Comparison of ENCODE assay signal across 13 mouse cellular contexts in genomic region chr5:116538491-116538890, GRCm38 (mm10). TPM values are rescaled to one million over a fixed set of nuclear protein-coding genes. Genes with fewer than 3 reads are reported as not detected.
A peak's percentile ranks its signal among the peaks of the same experiment; 100 is the strongest.
DNase-seq lines count a peak whose midpoint lies in the region; ATAC-seq and TF ChIP-seq lines count a peak whose summit lies in the region.
"Had no signal": no experiment of that assay in that cellular context is flagged by ENCODE, and none has a peak within 500 bp of the region (broad histone marks: within the 10 kb centered on the region; RNA-seq: fewer than 3 reads in every experiment).

No protein-coding gene starts in this region.

- no peak overlapping the region for H3K27ac ChIP-seq in kidney, adult 2 months (ENCODE audit: insufficient read depth, low read depth, low read length)
- no peak overlapping the region for H3K27ac ChIP-seq in kidney, embryonic 14.5 days (ENCODE audit: low read depth, low read length)
- H3K27ac ChIP-seq in midbrain, postnatal 0 days (ENCODE audit: low read depth, low read length), result no peak overlapping the region
- no peak overlapping the region; the same call in 1 of the 2 replicates for H3K27ac ChIP-seq in midbrain, embryonic 16.5 days (ENCODE audit: low read length)
- H3K27ac ChIP-seq in heart, embryonic 11.5 days (ENCODE audit: low read depth, low read length), result no peak overlapping the region
- H3K27ac ChIP-seq in forebrain, embryonic 10.5 days, result no peak overlapping the region
- H3K27ac ChIP-seq: embryonic facial prominence, embryonic 13.5 days had no signal

- WGBS in kidney, adult 2 months, result 61% methylated on average over 3 of the region's 3 CpGs
- WGBS in kidney, embryonic 14.5 days, result 59% methylated on average over 3 of the region's 3 CpGs
- 63% methylated on average over 3 of the region's 3 CpGs for WGBS in midbrain, postnatal 0 days
- WGBS in midbrain, embryonic 16.5 days, result 62% methylated on average over 3 of the region's 3 CpGs
- WGBS in heart, embryonic 11.5 days (ENCODE audit: insufficient replicate concordance), result 58% methylated on average over 3 of the region's 3 CpGs
- 65% methylated on average over 3 of the region's 3 CpGs for WGBS in forebrain, embryonic 10.5 days

- H3K27me3 ChIP-seq in kidney, adult 2 months (replicated peaks; ENCODE audit: control insufficient read depth, insufficient read depth, low read length), result no peaks in the 10 kb centered on the region
- no peaks in the 10 kb centered on the region for H3K27me3 ChIP-seq in kidney, embryonic 14.5 days (ENCODE audit: control insufficient read depth, insufficient read depth, low read length)
- no peaks in the 10 kb centered on the region for H3K27me3 ChIP-seq in midbrain, postnatal 0 days (ENCODE audit: insufficient read depth, low read length)
- no peaks in the 10 kb centered on the region for H3K27me3 ChIP-seq in midbrain, embryonic 16.5 days (ENCODE audit: control insufficient read depth, insufficient read depth, low read depth, low read length)
- no peaks in the 10 kb centered on the region for H3K27me3 ChIP-seq in heart, embryonic 11.5 days (ENCODE audit: control insufficient read depth, insufficient read depth, low read length)
- H3K27me3 ChIP-seq in forebrain, embryonic 10.5 days (ENCODE audit: poor library complexity, severe bottlenecking), result no peaks in the 10 kb centered on the region
- H3K27me3 ChIP-seq: embryonic facial prominence, embryonic 13.5 days; Patski had no signal

- 0 out of 2 replicates have a peak, but pooled peaks have one; percentile 13 for TF ChIP-seq CTCF in kidney, adult 2 months (conservative IDR thresholded peaks at IDR 0.05; ENCODE audit: insufficient read depth, insufficient read length, low read depth, low read length)
- TF ChIP-seq CTCF in midbrain, postnatal 0 days (IDR thresholded peaks at IDR 0.05), result peak; percentile 62

- H3K4me3 ChIP-seq in kidney, adult 2 months (ENCODE audit: insufficient read depth, low read depth, low read length), result no peak overlapping the region
- no peak overlapping the region for H3K4me3 ChIP-seq in kidney, embryonic 14.5 days (ENCODE audit: low read length)
- no peak overlapping the region for H3K4me3 ChIP-seq in midbrain, postnatal 0 days (ENCODE audit: low read depth, low read length)
- H3K4me3 ChIP-seq in midbrain, embryonic 16.5 days (ENCODE audit: low read depth, low read length), result no peak overlapping the region
- H3K4me3 ChIP-seq in heart, embryonic 11.5 days (ENCODE audit: low read depth, low read length), result no peak overlapping the region
- no peak overlapping the region for H3K4me3 ChIP-seq in forebrain, embryonic 10.5 days
- H3K4me3 ChIP-seq: embryonic facial prominence, embryonic 13.5 days had no signal

- no peak for ATAC-seq in kidney, embryonic 14.5 days (ENCODE audit: low FRiP score, low TSS enrichment)
- ATAC-seq in midbrain, postnatal 0 days (ENCODE audit: low FRiP score), result no peak
- no peak for ATAC-seq in midbrain, embryonic 16.5 days
- no peak for ATAC-seq in heart, embryonic 11.5 days (replicated peaks; ENCODE audit: insufficient number of reproducible peaks, low FRiP score, low TSS enrichment)
- ATAC-seq: Patski had no signal

- H3K36me3 ChIP-seq in kidney, adult 2 months (ENCODE audit: control insufficient read depth, insufficient read depth, low read length), result no peaks in the 10 kb centered on the region
- H3K36me3 ChIP-seq in kidney, embryonic 14.5 days (ENCODE audit: control insufficient read depth, insufficient read depth, low read length), result no peaks in the 10 kb centered on the region
- no peaks in the 10 kb centered on the region for H3K36me3 ChIP-seq in midbrain, postnatal 0 days (ENCODE audit: insufficient read depth, low read length)
- H3K36me3 ChIP-seq in midbrain, embryonic 16.5 days (ENCODE audit: control insufficient read depth, insufficient read depth, low read length), result no peaks in the 10 kb centered on the region
- no peaks in the 10 kb centered on the region for H3K36me3 ChIP-seq in heart, embryonic 11.5 days (ENCODE audit: control insufficient read depth, insufficient read depth, low read length)
- H3K36me3 ChIP-seq in forebrain, embryonic 10.5 days (replicated peaks), result peaks cover 3% of the 10 kb centered on the region; the same call in 1 of the 2 replicates
- H3K36me3 ChIP-seq: embryonic facial prominence, embryonic 13.5 days had no signal

- no peaks in the 10 kb centered on the region for H3K4me1 ChIP-seq in kidney, adult 2 months (ENCODE audit: control insufficient read depth, insufficient read depth, low read length)
- H3K4me1 ChIP-seq in kidney, embryonic 14.5 days (ENCODE audit: control insufficient read depth, insufficient read depth, low read length), result no peaks in the 10 kb centered on the region
- H3K4me1 ChIP-seq in midbrain, postnatal 0 days (ENCODE audit: insufficient read depth, low read length), result 0 out of 2 replicates have a peak, but pooled peaks cover 7% of the 10 kb centered on the region
- H3K4me1 ChIP-seq in midbrain, embryonic 16.5 days (ENCODE audit: control insufficient read depth, insufficient read depth, low read length), result peaks cover 18% of the 10 kb centered on the region
- H3K4me1 ChIP-seq in heart, embryonic 11.5 days (ENCODE audit: control insufficient read depth, insufficient read depth, low read length), result peaks cover 9% of the 10 kb centered on the region
- H3K4me1 ChIP-seq in forebrain, embryonic 10.5 days, result peaks cover 10% of the 10 kb centered on the region; the same call in 1 of the 2 replicates
- H3K4me1 ChIP-seq: embryonic facial prominence, embryonic 13.5 days had no signal

- H3K9me3 ChIP-seq in kidney, embryonic 14.5 days (ENCODE audit: control insufficient read depth, low read length), result 0 out of 2 replicates have a peak, but pooled peaks cover 3% of the 10 kb centered on the region
- no peaks in the 10 kb centered on the region for H3K9me3 ChIP-seq in midbrain, postnatal 0 days (ENCODE audit: low read length)
- H3K9me3 ChIP-seq in midbrain, embryonic 16.5 days (replicated peaks; ENCODE audit: control insufficient read depth, low read length, poor library complexity, severe bottlenecking), result no peaks in the 10 kb centered on the region
- H3K9me3 ChIP-seq in heart, embryonic 11.5 days (replicated peaks; ENCODE audit: control insufficient read depth, low read length), result no peaks in the 10 kb centered on the region
- H3K9me3 ChIP-seq in forebrain, embryonic 10.5 days, result peaks cover 8% of the 10 kb centered on the region; the same call in 1 of the 2 replicates
- H3K9me3 ChIP-seq: embryonic facial prominence, embryonic 13.5 days had no signal

- H3K9ac ChIP-seq in kidney, embryonic 14.5 days (ENCODE audit: low read depth, low read length), result no peak overlapping the region
- H3K9ac ChIP-seq in midbrain, postnatal 0 days (replicated peaks; ENCODE audit: low read length, poor library complexity, severe bottlenecking), result no peak overlapping the region
- no peak overlapping the region for H3K9ac ChIP-seq in midbrain, embryonic 16.5 days (ENCODE audit: low read depth, low read length)
- H3K9ac ChIP-seq in heart, embryonic 11.5 days (ENCODE audit: low read depth, low read length), result no peak overlapping the region
- H3K9ac ChIP-seq: embryonic facial prominence, embryonic 13.5 days had no signal

- no peak overlapping the region for H3K4me2 ChIP-seq in kidney, embryonic 14.5 days (replicated peaks; ENCODE audit: low read depth, low read length)
- H3K4me2 ChIP-seq in midbrain, postnatal 0 days (ENCODE audit: low read depth, low read length, poor library complexity, severe bottlenecking), result no peak overlapping the region
- H3K4me2 ChIP-seq in midbrain, embryonic 16.5 days (ENCODE audit: low read length), result no peak overlapping the region
- H3K4me2 ChIP-seq in heart, embryonic 11.5 days, result no peak overlapping the region
- H3K4me2 ChIP-seq: embryonic facial prominence, embryonic 13.5 days had no signal

- DNase-seq in adrenal gland, postnatal 14 days, result peak; percentile 19
- no peak for DNase-seq in adrenal gland, adult 18-20 months (ENCODE audit: low spot score in 2 of 2)
- DNase-seq in kidney, adult 2 months, result no peak
- no peak for DNase-seq in midbrain, postnatal 0 days (ENCODE audit: low spot score)
- no peak for DNase-seq in forebrain, embryonic 10.5 days (ENCODE audit: extremely low spot score, low spot score)
- DNase-seq: layer of hippocampus, adult 9-11 months; lung, adult 18-20 months had no signal

- no peak for TF ChIP-seq POLR2A in kidney, adult 2 months (IDR thresholded peaks at IDR 0.05; ENCODE audit: low read depth, low read length)

RNA-seq across cellular contexts. Expression of gene Srrm4, which starts 53.1 kb away (rescaled TPM):
- 1.9 and 2.0 TPM in 2 replicates for total RNA-seq in adrenal gland, postnatal 14 days (2021)
- total RNA-seq in adrenal gland, adult 18-20 months (2021), result 1 to 10 TPM in 1 of 2 experiments, under 1 TPM in 1; 0.89 to 1.3 TPM
- polyA plus RNA-seq in kidney, adult 2 months (2012; rRNA removed), result 0.25 and 0.39 TPM in 2 replicates
- 0.10 and 0.32 TPM in 2 replicates for polyA plus RNA-seq in kidney, embryonic 14.5 days (2014; fragmentation: Nextera tagmentation; extraction: Ambion mirVana)
- total RNA-seq in midbrain, postnatal 0 days (2014; rRNA removed), result 8.0 and 10.7 TPM in 2 replicates
- 11.2 and 15.4 TPM in 2 replicates for polyA plus RNA-seq in midbrain, postnatal 0 days (2015; fragmentation: Nextera tagmentation; extraction: Ambion mirVana)
- polyA plus RNA-seq in midbrain, embryonic 16.5 days (2015; fragmentation: Nextera tagmentation; extraction: Ambion mirVana), result 16.6 and 19.8 TPM in 2 replicates
- 0.86 and 1.5 TPM in 2 replicates for polyA plus RNA-seq in heart, embryonic 11.5 days (2014; fragmentation: Nextera tagmentation; extraction: Ambion mirVana)
- polyA plus RNA-seq in forebrain, embryonic 10.5 days (2016; fragmentation: Nextera tagmentation; extraction: Ambion mirVana), result 4.9 and 6.4 TPM in 2 replicates
- polyA plus RNA-seq: thymus, postnatal 0 days had no signal
